Mouse (Mus musculus): Measurements from ENCODE around the gene Arl3. TPM values are rescaled to one million over a fixed set of nuclear protein-coding genes. Genes with fewer than 3 reads are reported as not detected.
"Not testable (repeated sequence)": the region's sequence is repeated elsewhere in the genome, so short reads cannot be mapped to it uniquely, and the experiment has no call there.

The Arl3 gene
- polyA plus RNA-seq, 1 experiment, result 103 TPM

GRCm38 (mm10) chr19:46591575-46591974 lies 18.6 kb upstream of the Arl3 start:
- DNase-seq (ENCODE audit: low spot score), result no peak

- DNase-seq (ENCODE audit: low spot score), result peak; percentile 67
Observed at GRCm38 (mm10) chr19:46587823-46588508, 15.0 kb upstream of the Arl3 start.

- DNase-seq (ENCODE audit: low spot score), result no peak
Observed at GRCm38 (mm10) chr19:46575196-46575595, 2.2 kb upstream of the Arl3 start.

GRCm38 (mm10) chr19:46573990-46574389 lies 992 bp upstream of the Arl3 start:
- no peak for DNase-seq (ENCODE audit: low spot score)

GRCm38 (mm10) chr19:46572548-46572947 lies 450 bp downstream of the Arl3 start:
- DNase-seq (ENCODE audit: low spot score), result no peak

GRCm38 (mm10) chr19:46571878-46572244 lies 1.1 kb downstream of the Arl3 start:
- no peak for DNase-seq (ENCODE audit: low spot score)

GRCm38 (mm10) chr19:46571211-46571877 lies 1.7 kb downstream of the Arl3 start:
- DNase-seq (ENCODE audit: low spot score), result not testable (repeated sequence)

- DNase-seq (ENCODE audit: low spot score), result no peak
Observed at GRCm38 (mm10) chr19:46564043-46564462, 8.9 kb downstream of the Arl3 start.

GRCm38 (mm10) chr19:46563603-46564002 lies 9.4 kb downstream of the Arl3 start:
- no peak for DNase-seq (ENCODE audit: low spot score)

GRCm38 (mm10) chr19:46562581-46563515 lies 10.2 kb downstream of the Arl3 start:
- DNase-seq (ENCODE audit: low spot score), result no peak

- no peak for DNase-seq (ENCODE audit: low spot score)
Observed at GRCm38 (mm10) chr19:46562132-46562531, 10.9 kb downstream of the Arl3 start.

GRCm38 (mm10) chr19:46558631-46559030 lies 14.4 kb downstream of the Arl3 start:
- no peak for DNase-seq (ENCODE audit: low spot score)

- no peak for DNase-seq (ENCODE audit: low spot score)
Observed at GRCm38 (mm10) chr19:46558009-46558408, 15.0 kb downstream of the Arl3 start.

- no peak for DNase-seq (ENCODE audit: low spot score)
Observed at GRCm38 (mm10) chr19:46553541-46553955, 19.4 kb downstream of the Arl3 start.

- DNase-seq (ENCODE audit: low spot score), result no peak
Observed at GRCm38 (mm10) chr19:46552496-46552895, 20.5 kb downstream of the Arl3 start.

- no peak for DNase-seq (ENCODE audit: low spot score)
Observed at GRCm38 (mm10) chr19:46550385-46550784, 22.6 kb downstream of the Arl3 start.

GRCm38 (mm10) chr19:46548110-46548509 lies 24.9 kb downstream of the Arl3 start:
- DNase-seq (ENCODE audit: low spot score), result no peak

GRCm38 (mm10) chr19:46547565-46547964 lies 25.4 kb downstream of the Arl3 start:
- DNase-seq (ENCODE audit: low spot score), result no peak

- no peak for DNase-seq (ENCODE audit: low spot score)
Observed at GRCm38 (mm10) chr19:46542750-46543149, 30.2 kb downstream of the Arl3 start.

- DNase-seq (ENCODE audit: low spot score), result no peak
Observed at GRCm38 (mm10) chr19:46538213-46538612, 34.8 kb downstream of the Arl3 start.

GRCm38 (mm10) chr19:46537357-46537756 lies 35.6 kb downstream of the Arl3 start:
- no peak for DNase-seq (ENCODE audit: low spot score)

GRCm38 (mm10) chr19:46534542-46535098 lies 38.4 kb downstream of the Arl3 start:
- DNase-seq (ENCODE audit: low spot score), result no peak

Measured in urinary bladder, adult 2 months (tissue).